Mouse (Mus musculus) urinary bladder, postnatal 10 days (tissue): ENCODE measurements around the gene Zfp511.

Source experiments
- DNase-seq: peaks from one replicate; pipeline ENCODE4 v3.0.0; 2022; ENCODE audit warnings: low spot score

Gene Zfp511

DNA sequence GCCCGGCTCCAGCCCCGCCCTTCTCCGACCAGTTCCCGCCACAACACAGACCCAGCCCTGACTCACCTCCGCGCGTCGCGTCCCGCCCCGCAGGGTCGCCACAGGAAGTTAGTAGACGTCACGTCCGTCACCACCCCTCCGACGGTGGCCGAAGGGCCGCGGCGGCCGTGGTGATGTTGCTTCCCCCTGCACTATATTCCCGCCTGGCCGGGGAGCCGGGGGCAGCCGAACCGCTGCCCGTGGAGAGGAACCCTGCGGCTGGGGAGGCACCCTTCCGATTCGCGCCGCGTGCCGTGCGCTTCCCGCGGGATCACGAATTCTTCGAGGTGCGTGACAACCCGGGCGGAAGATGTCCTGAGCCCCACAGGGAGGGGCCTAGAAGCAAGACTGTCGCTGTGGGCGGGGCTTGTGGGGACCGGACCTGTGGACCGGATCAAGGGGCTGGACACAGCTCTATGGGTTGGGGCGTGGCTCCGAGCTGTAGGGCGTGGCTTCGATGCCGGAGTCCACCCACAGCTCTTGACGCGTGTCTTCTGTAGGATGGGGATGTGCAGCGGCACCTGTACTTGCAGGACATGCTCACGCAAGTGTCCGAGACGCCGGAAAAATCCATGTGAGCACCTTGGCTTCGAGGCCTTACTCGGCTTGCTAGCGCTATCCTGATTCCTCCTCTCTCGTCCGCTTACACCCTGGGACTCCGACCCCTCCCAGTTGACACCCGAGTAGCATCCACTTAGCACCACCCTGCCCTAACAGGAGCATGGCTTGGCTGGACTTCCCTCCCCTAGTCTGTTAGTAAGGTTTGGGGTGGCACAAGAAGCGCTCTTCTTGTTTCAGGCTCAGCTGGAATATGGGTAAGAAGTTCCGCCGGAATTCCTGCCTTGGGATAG is at the start of gene Zfp511, which contains the start of gene Tubgcp2:
Zfp511 (plus strand) TSS at position 111 of the 890 bp plus-strand sequence.
Tubgcp2 (minus strand) TSS at position 389 of the 890 bp plus-strand sequence.
- DNase-seq, result peak; percentile 79

GRCm38 (mm10) chr7:139988272-139988671 is 47.9 kb upstream of the Zfp511 start:
- DNase-seq, result no peak

GRCm38 (mm10) chr7:139990864-139991394 is 45.3 kb upstream of the Zfp511 start:
- no peak for DNase-seq

- DNase-seq, result no peak
Observed at GRCm38 (mm10) chr7:139992406-139992805, 43.8 kb upstream of the Zfp511 start, which contains the start of gene Adam8. Gene Adam8 (minus strand): TSS chr7:139992562.

GRCm38 (mm10) chr7:139993532-139993931 is 42.7 kb upstream of the Zfp511 start:
- no peak for DNase-seq

- DNase-seq, result no peak
Observed at GRCm38 (mm10) chr7:139994202-139994601, 42.0 kb upstream of the Zfp511 start.

DNA sequence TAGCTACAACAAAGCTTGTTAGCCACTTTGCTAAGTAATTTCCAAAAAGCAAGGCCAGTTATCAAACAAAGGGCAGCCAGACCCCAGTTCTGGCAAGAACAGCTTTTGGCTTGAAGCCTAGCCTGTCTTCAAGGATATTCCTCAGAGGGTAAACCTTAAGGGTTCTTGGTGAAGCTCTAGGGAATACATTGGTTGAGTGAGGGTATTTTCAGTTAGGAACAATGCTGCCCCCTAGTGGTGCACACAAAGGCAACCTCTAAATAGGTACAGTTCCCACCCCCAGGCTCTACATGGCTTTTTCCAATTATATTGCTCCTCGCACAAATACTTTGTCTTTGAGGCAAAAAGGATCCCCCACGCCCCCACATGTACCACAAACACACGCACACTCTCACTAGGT is 41.5 kb upstream of the Zfp511 start:
- DNase-seq, result no peak

DNA sequence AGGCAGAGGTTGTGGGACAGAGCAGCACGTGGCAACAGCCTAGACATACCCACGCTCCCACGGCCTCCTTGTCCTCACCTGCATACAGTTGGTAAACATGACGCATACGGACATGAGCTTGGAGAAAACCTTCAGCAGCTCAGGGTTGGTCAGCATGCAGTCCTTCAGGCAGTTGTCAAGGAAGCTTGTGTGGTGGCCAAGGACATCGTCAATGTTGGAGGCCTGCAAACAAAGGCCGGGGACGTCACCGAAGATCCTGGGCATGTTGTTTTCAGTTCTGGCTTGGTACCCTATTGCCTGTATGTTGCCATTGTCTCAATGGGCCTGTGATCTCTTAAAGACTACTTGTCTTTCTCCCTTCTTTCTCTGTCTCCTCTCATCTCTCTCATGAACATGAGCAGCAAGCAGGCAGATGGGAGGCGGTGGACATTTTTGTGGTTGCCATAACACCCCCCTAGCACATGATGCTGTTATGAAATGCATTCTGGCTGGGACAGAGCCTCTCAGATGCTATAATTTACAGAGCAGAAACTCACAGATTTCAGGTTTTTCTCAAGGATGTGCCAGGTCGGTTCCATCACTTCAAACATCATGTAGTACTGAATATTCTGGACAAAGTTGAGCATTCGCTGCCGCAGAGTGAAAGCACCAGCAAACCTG is 37.4 kb upstream of the Zfp511 start:
- DNase-seq, result no peak

DNA sequence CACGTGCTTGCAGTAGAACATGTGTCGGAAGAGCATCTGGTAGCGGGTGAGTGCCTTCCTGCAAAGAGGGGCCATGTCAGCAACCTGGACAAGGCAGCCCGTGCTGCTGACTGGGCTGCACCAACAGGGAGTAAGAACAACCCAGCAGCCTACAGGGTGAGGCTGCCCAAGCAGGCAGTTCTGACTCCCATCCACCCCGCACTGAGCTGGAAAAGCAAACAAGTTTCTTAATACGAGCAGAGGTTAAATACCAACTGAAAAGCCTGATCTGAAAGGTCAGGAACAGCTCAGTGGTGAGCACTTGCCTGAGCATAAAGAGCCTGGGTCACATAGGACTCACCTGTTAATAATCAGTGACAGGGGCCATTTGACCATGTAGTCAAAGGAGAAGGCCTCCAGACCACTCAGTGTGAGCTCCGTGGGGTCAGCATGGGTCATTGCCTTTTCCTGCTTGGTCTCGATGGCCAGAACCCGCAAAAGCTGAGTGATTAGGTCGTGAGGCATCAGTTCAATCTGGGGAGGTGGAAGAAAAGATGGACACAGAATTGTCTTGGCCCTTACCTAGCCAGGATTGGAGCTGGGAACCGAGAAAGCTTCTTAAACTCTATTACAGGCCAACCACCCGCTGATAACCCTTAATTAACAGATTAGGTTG is 35.0 kb upstream of the Zfp511 start:
- DNase-seq, result no peak

DNA sequence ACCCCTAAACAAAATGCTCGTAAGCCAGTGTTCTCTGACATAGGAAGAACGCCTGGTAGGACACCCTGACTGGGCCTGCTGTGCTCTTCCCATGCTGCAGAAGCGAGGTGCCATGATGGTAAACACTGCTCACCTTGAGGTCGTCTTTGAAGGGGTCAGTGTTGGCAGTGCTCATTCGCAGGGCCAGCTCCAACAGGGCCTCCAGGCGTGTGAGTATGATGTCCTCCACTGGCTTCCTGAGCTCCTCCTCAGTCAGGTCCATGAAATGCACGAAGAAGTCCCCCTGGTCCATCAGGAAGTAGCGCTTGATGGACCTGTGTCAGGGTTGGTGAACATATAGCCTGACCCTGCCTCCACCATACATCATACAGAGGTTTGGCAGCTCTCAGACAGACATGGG is 31.5 kb upstream of the Zfp511 start:
- no peak for DNase-seq

DNA sequence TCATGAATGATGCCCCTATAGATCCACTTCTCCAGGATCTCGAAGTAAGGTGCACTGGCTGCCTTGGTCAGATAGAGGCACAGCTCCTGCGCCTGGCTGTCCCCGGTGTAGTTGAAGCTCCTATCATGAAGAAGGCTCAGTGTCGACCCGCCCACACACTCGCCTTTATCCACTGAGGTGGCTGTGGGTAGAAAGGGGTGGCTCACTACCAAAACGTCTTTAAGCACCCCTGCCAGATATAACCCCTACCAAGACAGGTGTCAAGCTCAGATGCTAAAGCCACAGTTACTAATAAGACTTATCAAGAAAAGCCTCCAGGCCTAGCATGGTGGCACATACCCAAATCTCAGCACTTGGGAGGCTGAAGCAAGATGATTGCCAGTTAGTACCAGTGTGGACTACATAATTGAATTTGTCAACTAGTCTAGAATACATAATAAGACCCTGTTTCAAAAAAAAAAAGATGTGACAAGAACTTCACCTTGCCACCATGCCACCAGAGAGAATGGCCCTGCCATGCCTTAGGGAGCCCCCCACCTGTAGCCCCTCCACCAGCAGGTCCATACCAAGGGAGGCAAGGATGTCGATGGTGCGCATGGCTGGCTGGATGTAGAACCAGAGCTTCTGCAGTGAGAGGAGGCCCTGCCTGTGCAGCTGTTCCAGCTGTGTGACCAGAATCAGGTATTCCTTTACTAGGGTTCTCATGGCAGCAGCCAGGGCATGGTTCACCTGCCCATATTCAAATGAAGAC is 29.2 kb upstream of the Zfp511 start:
- DNase-seq, result no peak

DNA sequence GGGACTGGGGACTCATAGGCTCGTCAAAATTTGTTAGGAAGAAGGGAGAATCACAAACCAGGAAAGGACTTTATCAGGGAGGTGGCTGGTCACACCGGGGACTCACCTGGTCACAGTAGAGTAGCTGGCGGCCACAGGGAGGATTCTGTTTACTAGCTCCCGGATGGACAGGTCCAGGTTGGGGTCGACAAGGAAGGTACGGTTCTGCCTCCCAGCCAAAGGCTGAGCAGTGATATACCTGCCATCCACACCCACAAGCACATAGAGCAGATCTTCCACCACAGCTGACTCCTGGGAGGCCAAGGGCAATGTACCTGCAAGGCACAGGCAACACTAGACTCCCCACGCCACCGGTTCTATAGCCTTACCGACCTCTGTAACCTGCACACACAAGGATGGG is 28.4 kb upstream of the Zfp511 start:
- no peak for DNase-seq

DNA sequence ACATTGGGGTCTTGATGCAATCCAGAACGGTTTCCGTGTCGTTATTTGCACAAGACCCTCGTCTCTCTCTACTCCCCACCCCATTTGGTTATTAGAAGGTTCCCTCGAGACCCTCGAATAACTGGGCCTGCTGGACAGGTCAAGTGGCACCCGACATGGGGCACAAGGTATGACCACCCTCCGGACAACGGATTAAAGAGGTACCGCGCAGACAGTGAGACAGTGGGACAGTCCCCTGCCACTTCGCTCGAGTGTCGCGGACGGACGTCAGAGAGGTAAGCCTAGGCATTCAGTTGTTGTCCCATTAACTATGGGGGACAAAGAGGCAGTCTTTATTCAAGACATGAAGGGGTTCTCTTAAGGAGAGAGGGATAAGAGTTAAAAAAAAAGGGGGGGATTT is 24.9 kb upstream of the Zfp511 start:
- DNase-seq, result no peak

DNA sequence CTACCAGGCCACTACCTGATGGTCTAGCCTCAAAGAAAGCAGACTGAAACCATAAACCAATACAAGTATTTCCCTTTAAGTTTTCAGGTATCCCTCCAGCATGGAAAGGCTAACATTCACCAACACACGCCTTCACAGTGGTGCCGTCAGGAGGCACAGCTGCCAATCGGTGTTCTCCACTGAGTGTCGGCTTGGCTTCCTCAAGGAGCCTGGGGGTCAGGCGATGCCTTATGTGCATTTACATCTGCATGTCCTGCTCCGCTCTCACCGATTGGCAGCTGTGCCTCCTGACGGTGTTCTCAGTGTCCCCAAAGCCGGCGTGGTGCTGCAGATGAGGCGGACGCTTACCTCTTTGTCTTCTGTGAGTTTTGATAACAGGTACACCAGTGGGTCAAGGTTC is 4.4 kb upstream of the Zfp511 start:
- DNase-seq, result no peak

DNA sequence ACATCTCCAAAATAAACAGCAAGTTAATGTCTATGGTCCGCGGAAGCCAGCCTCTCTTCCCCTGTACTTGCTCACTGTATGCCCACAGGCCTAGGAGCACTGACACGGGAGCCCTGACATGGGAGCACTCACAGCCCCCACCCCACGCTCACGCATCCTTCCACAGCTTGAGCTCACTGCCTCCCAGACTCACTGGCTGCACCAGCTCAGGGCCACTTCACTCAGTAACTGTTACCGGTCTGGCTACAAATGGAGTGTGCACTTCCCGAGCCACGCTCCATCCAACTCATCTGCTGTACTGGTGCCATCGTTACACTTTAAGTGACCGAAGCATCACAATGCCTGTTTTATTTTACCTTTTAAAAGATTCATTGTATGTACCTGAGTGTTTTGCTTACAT is 3.8 kb upstream of the Zfp511 start:
- DNase-seq, result no peak

DNA sequence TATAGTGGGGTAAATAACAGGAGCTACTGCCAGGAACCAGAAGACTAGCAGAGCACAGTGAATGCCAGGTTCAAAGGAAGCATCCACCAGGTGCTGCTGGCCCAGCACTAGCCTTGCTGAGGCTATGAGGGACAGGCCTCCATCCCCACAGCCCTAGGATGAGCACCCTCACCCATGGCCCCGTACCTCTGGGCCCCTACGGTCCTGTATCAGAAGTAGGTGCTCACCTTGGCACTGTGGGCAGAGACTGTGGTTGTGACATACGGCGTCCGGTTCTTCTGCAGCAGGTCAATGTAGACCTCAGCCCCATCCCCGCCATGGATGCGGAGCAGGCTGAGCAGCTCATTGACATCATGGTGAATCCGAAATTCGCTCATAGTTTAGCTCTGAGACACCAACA is 2.8 kb upstream of the Zfp511 start:
- no peak for DNase-seq

DNA sequence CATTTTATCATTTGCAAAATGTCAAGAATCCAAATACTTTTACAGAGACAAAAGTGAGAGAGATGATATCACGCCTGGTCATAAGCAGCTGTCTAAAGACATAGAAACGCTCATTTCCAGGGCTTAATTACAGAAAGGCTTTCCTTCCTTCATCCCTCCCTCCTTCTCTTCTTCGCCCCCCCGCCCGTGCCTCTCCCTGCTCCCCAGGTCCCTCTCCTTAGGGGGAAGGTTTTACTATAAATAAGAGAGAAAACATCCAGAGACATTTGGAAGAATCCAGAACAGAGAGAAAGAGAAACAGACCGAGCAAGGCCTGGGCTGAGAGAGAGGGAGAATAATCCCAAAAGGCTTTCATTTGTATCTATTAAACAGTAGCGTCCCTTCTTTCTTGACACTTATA is 735 bp upstream of the Zfp511 start:
- no peak for DNase-seq

- DNase-seq, result no peak
Observed at GRCm38 (mm10) chr7:140037171-140037555, 972 bp downstream of the Zfp511 start.

GRCm38 (mm10) chr7:140042728-140043127 is 6.5 kb downstream of the Zfp511 start:
- DNase-seq, result no peak

GRCm38 (mm10) chr7:140045546-140045945 is 9.4 kb downstream of the Zfp511 start:
- no peak for DNase-seq

GRCm38 (mm10) chr7:140047811-140048311 is 11.7 kb downstream of the Zfp511 start:
- DNase-seq, result no peak
